Mouse (Mus musculus): ENCODE measurements around the gene Ubxn7. TPM values are rescaled to one million over a fixed set of nuclear protein-coding genes. Genes with fewer than 3 reads are reported as not detected.

Gene Ubxn7
- polyA plus RNA-seq, 1 experiment from 2014 or later: 8.0 TPM

DNA sequence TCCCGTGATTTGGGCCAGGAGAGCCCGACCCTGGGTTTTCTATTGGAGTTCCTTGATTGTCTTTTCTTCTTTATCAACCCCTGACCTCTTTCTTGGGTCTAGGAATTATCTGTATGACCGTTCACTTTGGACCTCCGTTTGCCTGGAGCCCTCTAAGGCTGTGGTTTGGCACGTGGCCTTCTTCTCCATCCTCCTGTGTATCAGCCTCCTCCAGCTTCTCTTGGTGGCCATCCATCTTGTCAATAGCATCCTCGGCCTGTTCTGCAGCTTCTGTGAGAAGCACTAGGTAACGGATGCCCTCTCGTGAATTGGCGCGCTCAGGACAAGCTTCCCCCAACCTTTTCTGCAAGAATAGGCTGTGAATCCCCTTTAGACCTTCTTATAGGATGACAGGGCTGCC is 75.7 kb downstream of the Ubxn7 start:
- H3K27me3 ChIP-seq (ENCODE audit: control insufficient read depth, insufficient read depth, low read length): no peaks in the 10 kb centered on the region
- no peak overlapping the region for H3K4me3 ChIP-seq (ENCODE audit: low read depth, low read length)
- DNase-seq (ENCODE audit: low spot score): no peak
- H3K4me1 ChIP-seq (replicated peaks; ENCODE audit: control insufficient read depth, insufficient read depth): no peaks in the 10 kb centered on the region
- H3K9ac ChIP-seq (ENCODE audit: low read length): no peak overlapping the region
- H3K27ac ChIP-seq (replicated peaks): no peak overlapping the region
- TF ChIP-seq CTCF (IDR thresholded peaks at IDR 0.05; ENCODE audit: low read depth) (no peak), EP300 (optimal IDR thresholded peaks at IDR 0.05) (no peak)
- WGBS: 75% methylated on average over 10 of the region's 10 CpGs
- H3K4me2 ChIP-seq (replicated peaks; ENCODE audit: low read depth): no peak overlapping the region
- no peaks in the 10 kb centered on the region for H3K9me3 ChIP-seq (ENCODE audit: control insufficient read depth, low read length)
- H3K36me3 ChIP-seq (ENCODE audit: control insufficient read depth, insufficient read depth, low read length): no peaks in the 10 kb centered on the region
- ATAC-seq (ENCODE audit: low FRiP score, low TSS enrichment): no peak

DNA sequence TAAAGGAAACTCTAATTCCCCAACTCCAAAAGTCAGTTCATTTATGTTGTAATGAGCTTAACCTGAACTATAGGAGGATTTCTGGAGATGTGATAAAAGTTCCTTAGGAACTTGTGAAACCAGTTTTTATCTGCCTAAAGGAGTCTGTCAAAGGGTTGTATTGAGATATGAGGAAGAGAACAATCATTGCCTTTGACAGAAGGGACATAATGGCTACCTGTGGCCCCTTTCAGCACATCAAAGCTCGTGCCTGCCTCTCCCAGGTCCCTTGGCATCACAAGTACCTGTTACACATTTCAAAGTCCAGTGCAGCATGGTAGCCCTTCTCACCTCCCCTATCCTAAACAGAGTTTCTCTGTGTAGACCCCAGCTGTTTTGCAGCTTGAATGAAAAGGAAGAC is 85.4 kb downstream of the Ubxn7 start:
- ATAC-seq (ENCODE audit: low FRiP score, low TSS enrichment): no peak
- Histone ChIP-seq H3K9me3 (ENCODE audit: control insufficient read depth, low read length) (no peaks in the 10 kb centered on the region), H3K4me3 (ENCODE audit: low read depth, low read length) (no peak overlapping the region), H3K27me3 (ENCODE audit: control insufficient read depth, insufficient read depth, low read length) (no peaks in the 10 kb centered on the region), H3K4me1 (replicated peaks; ENCODE audit: control insufficient read depth, insufficient read depth) (0 out of 2 replicates have a peak, but pooled peaks cover 3% of the 10 kb centered on the region), H3K36me3 (ENCODE audit: control insufficient read depth, insufficient read depth, low read length) (no peaks in the 10 kb centered on the region), H3K4me2 (replicated peaks; ENCODE audit: low read depth) (no peak overlapping the region), H3K27ac (replicated peaks) (no peak overlapping the region), H3K9ac (ENCODE audit: low read length) (no peak overlapping the region)
- TF ChIP-seq CTCF (IDR thresholded peaks at IDR 0.05; ENCODE audit: low read depth): no peak
- TF ChIP-seq EP300 (optimal IDR thresholded peaks at IDR 0.05): no peak
- 13% methylated on average over 1 of the region's 1 CpGs for WGBS
- DNase-seq (ENCODE audit: low spot score): no peak

DNA sequence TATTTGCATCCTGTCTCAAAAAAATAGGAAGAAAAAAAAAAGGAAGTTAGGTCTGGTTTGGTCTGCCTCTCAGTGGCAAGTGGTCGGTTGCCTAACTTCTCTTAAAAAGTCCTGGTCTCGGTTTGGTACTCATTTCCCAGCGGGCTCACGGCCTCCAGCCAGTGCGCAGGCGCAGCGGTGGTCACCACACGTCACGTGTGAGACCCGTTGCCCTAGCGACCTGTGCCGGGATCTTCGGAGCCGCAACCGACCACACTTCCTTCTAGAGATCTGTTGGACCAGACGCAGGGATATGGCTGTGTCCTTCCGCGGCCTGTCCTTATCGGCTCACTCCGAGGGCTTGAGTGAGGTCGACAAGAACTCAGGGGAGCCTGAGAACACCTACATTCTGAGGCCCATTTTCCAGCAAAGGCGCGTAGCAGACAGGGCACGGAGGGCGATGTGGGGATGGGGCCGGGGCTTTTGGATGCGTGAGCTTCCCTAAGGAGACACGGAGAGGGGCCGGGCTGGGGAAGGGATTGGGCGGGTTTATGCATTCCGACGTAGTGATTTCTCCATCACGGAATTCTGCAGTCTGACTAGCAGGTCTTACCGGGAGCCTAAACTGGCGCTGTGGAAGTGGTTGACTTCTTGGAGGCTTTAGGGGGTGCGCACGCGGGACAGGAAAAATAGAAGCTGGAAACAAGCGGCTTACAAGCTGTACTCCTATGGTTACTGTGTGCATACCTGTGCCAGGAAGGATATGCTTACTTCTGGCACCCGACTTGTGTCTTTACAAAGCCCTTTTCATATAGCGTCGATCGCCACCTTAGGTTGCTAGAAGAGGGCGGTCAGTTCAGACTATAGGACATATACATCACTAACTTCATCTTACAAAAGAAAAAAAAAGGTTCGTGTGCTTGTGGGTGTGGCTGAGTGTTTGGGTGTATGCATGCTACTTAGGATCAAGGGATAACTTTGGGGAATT is 87.7 kb downstream of the Ubxn7 start, which contains the start of gene Tctex1d2:
TSS of gene Tctex1d2 (plus strand) at position 186 of the 967 bp plus-strand sequence.
- ATAC-seq (ENCODE audit: low FRiP score, low TSS enrichment) (peak; percentile 96), DNase-seq (ENCODE audit: low spot score) (peak; percentile 94)
- peak within 1 kb of the TSS; percentile 64 for H3K4me3 ChIP-seq (ENCODE audit: low read depth, low read length)
- peak within 1 kb of the TSS; percentile 75 for H3K4me2 ChIP-seq (replicated peaks; ENCODE audit: low read depth)
- H3K27me3 ChIP-seq (ENCODE audit: control insufficient read depth, insufficient read depth, low read length): no peaks in the 10 kb centered on the region
- 1% methylated on average over 45 of the region's 45 CpGs for WGBS
- no peaks in the 10 kb centered on the region for H3K36me3 ChIP-seq (ENCODE audit: control insufficient read depth, insufficient read depth, low read length)
- 0 out of 2 replicates have a peak, but pooled peaks cover 3% of the 10 kb centered on the region for H3K4me1 ChIP-seq (replicated peaks; ENCODE audit: control insufficient read depth, insufficient read depth)
- H3K9ac ChIP-seq (ENCODE audit: low read length): peak within 1 kb of the TSS; percentile 72
- H3K27ac ChIP-seq (replicated peaks): peak within 1 kb of the TSS; percentile 89
- TF ChIP-seq CTCF (IDR thresholded peaks at IDR 0.05; ENCODE audit: low read depth) (no peak), EP300 (optimal IDR thresholded peaks at IDR 0.05) (no peak)
- H3K9me3 ChIP-seq (ENCODE audit: control insufficient read depth, low read length): no peaks in the 10 kb centered on the region

DNA sequence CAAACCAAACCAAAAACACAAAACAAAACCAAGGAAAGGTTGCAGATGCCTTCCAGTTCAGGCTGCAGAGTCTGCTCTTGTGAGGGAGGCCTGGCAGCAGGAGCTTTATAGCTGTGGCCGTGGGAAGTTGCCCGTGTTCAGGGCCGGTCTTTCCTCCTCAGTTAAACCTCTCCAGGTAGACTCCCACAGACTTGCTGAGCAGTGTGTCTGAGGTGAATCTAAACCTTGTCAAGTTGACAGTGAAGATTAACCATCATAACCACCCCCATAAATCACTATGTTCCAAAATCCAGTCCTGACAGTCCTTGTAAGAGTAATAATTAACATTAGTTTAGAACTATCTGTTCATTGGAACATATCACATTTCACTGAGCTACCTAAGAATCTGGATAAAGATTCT is 95.4 kb downstream of the Ubxn7 start:
- Histone ChIP-seq H3K27me3 (ENCODE audit: control insufficient read depth, insufficient read depth, low read length) (no peaks in the 10 kb centered on the region), H3K4me1 (replicated peaks; ENCODE audit: control insufficient read depth, insufficient read depth) (0 out of 2 replicates have a peak, but pooled peaks cover 4% of the 10 kb centered on the region), H3K27ac (replicated peaks) (no peak overlapping the region), H3K4me2 (replicated peaks; ENCODE audit: low read depth) (no peak overlapping the region), H3K4me3 (ENCODE audit: low read depth, low read length) (no peak overlapping the region), H3K9me3 (ENCODE audit: control insufficient read depth, low read length) (no peaks in the 10 kb centered on the region), H3K36me3 (ENCODE audit: control insufficient read depth, insufficient read depth, low read length) (no peaks in the 10 kb centered on the region), H3K9ac (ENCODE audit: low read length) (no peak overlapping the region)
- DNase-seq (ENCODE audit: low spot score) (no peak), ATAC-seq (ENCODE audit: low FRiP score, low TSS enrichment) (no peak)
- TF ChIP-seq CTCF (IDR thresholded peaks at IDR 0.05; ENCODE audit: low read depth) (no peak), EP300 (optimal IDR thresholded peaks at IDR 0.05) (no peak)
- WGBS: 84% methylated on average over 3 of the region's 3 CpGs

DNA sequence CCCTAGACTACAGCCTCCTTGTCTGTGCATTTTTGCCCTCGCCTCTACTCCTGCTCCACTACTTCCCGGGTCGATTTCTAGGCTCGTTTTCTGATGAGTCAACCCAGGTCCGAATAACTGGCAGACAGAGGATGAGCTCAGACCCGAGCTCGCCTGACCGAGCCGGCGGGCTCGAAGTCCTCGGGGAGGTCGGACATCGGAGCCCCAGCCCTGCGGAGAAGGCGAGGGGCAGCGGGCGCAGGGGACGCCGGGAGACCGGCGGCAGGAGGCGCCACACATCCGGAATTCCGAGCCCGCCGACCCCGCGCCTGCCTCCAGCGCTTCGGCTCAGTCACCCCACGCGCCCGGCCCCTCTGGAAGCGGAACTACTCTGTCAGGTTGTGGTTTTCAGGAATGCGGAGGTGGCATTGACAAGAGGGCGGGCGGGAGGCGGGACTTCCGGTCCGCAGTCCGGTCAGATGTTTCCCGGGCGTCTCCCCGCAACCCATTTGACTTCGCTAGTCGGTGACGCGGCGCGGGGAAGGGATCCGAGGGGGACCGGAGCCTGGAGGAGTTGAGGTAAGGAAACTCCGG is 98.5 kb downstream of the Ubxn7 start, which contains the start of gene Pcyt1a:
TSS of gene Pcyt1a (plus strand) at position 448 of the 573 bp plus-strand sequence.
- peak; percentile 95 for DNase-seq (ENCODE audit: low spot score)
- Histone ChIP-seq H3K36me3 (ENCODE audit: control insufficient read depth, insufficient read depth, low read length) (no peaks in the 10 kb centered on the region), H3K9ac (ENCODE audit: low read length) (peak within 1 kb of the TSS; percentile 91), H3K4me2 (replicated peaks; ENCODE audit: low read depth) (peak within 1 kb of the TSS; percentile 93), H3K27me3 (ENCODE audit: control insufficient read depth, insufficient read depth, low read length) (no peaks in the 10 kb centered on the region), H3K27ac (replicated peaks) (peak within 1 kb of the TSS; percentile 90), H3K4me3 (ENCODE audit: low read depth, low read length) (peak within 1 kb of the TSS; percentile 92), H3K9me3 (ENCODE audit: control insufficient read depth, low read length) (no peaks in the 10 kb centered on the region), H3K4me1 (replicated peaks; ENCODE audit: control insufficient read depth, insufficient read depth) (0 out of 2 replicates have a peak, but pooled peaks cover 4% of the 10 kb centered on the region)
- ATAC-seq (ENCODE audit: low FRiP score, low TSS enrichment): peak; percentile 97
- under 1% methylated on average over 54 of the region's 54 CpGs for WGBS
- TF ChIP-seq EP300 (optimal IDR thresholded peaks at IDR 0.05): peak; percentile 14
- TF ChIP-seq CTCF (IDR thresholded peaks at IDR 0.05; ENCODE audit: low read depth): peak; percentile 56; the same call in 1 of the 2 replicates

All from stomach, postnatal 0 days (tissue).